Mouse (Mus musculus) heart, adult 9 months (tissue): ENCODE results near the gene Duxbl2.
"Not testable (repeated sequence)": the region's sequence is repeated elsewhere in the genome, so short reads cannot be mapped to it uniquely, and the experiment has no call there.

Experiments used
- DNase-seq, 2 experiments: peaks; one replicate each; pipeline ENCODE4 v3.0.0; 2022; ENCODE audit warnings: low spot score in 2 of 2

Gene Duxbl2

GRCm38 (mm10) chr14:26118150-26118549 lies at the start of gene Duxbl2:
TSS of gene Duxbl2 (plus strand) at chr14:26118349.
- not testable (repeated sequence) for DNase-seq

DNA sequence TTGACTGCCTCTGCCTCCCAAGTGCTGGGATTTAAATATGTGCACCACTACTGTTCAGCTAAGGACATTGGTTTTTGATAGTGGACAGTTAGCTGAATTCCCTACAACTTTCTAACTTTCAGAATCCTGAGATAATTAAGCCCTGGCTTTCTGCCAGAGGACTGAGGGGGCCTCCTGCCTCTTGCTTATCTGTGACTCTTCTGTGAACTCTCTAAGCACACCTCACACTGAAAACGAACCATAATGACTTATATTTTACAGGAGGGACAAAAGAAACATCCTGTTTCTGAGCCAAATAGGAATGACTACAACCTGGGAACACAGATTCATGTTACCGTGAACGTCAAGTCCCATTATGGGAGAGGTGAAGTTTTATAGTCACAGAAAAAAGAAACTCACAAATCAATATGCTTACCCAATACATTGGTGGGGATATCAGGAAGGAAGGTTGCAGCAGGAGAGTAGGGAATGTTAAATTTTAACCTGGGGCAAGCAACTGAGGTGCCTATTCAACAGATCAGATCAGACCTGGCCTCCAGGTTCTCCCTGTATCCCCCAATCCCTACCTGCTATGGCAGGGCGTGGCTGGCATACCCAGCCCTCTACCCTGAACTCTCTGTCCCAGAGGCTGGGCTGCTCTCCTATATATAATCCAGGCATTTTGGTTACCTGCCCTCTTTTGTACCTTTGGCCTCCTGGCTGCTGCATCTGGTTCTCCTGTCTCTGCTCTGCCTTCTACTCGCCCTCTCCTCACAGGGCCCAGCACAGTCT lies 41.3 kb upstream of the Duxbl2 start:
- not testable (repeated sequence) for DNase-seq

DNA sequence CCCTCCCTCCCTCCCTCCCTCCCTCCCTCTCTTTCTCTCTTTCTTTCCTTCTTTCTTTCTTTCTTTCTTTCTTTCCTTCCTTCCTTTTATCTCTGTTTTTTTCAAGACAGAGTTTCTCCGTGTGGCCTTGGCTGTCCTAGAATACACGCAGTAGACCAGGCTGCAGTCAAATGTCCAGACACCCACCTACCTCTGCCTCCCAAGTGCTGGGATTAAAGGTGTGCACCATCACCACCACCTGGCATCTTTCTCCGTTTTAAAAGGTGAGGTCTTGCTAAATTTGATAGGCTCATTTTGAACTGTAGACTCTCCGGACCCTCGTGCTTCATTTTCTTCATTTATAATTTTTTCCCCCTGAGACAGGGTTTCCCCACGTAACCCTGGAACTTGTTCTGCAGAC lies 36.9 kb upstream of the Duxbl2 start, which contains the start of gene Cphx2:
Cphx2 (plus strand) TSS at position 301 of the 400 bp plus-strand sequence.
- DNase-seq: not testable (repeated sequence)

- DNase-seq: not testable (repeated sequence)
Measured at GRCm38 (mm10) chr14:26081997-26082396, 36.2 kb upstream of the Duxbl2 start, which contains the start of gene Cphx3. TSS of gene Cphx3 (plus strand) at chr14:26082297.

DNA sequence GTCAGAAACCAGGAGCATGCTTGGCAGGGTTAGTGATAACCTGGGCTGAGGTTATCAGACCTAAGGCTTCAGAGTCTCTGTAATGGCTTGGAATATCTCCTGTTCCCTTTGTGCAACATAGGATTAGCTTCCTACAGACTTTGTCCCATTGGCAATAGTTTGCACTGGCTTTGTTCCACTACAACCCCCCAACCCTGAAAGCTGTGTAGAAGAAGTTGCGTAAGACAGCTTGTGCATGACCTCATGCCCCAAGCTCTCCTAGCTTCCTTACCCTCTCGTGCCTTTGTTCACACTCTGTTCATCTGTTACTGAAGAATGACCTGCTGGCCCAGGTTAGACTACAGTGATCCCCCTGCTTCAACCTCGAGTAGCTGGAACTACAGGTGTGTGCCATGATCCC lies 20.5 kb upstream of the Duxbl2 start:
- DNase-seq: not testable (repeated sequence)

GRCm38 (mm10) chr14:26118550-26119000 lies 426 bp downstream of the Duxbl2 start:
- DNase-seq: not testable (repeated sequence)

GRCm38 (mm10) chr14:26119095-26119494 lies 946 bp downstream of the Duxbl2 start:
- DNase-seq: not testable (repeated sequence)

DNA sequence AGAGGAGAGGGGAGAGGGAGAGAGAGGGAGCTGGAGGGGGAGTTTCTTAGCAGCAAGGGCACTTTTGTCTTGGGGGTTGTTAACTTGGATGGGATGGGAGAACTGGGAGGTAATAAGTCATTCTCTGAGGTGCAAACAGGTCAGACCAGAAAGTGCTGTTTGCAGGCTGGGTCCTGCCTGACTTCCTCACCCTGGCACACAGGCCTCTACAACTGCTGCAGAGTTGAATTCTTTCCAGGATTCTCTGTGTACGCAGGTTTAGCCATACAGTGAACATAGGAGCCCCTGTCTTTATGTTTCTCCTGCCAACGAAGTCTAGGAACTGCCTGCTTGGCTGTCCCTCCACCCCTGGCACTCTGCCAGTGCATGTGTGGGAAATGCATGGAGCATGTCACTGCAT lies 28.9 kb downstream of the Duxbl2 start:
- DNase-seq: not testable (repeated sequence)

DNA sequence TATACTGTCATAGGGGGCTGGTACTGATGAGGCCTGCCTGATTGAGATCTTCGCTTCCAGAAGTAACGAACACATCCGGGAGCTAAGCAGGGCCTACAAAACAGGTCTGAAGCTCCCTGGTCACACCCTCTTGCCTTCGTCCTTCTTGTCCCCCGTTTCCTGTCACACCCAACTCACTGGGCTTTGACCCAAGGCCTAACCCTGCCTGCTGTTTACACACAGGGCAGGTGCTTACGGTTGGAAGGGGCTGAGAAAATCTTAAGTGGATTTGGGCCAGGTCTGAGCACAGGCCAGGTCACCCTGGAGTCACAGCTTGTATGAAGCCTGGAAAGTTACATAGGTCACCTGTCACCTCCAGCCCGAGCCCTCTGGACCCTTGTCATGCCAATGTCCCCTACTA lies 37.9 kb downstream of the Duxbl2 start:
- DNase-seq: not testable (repeated sequence)

- not testable (repeated sequence) for DNase-seq
Measured at GRCm38 (mm10) chr14:26161156-26161555, 43.0 kb downstream of the Duxbl2 start.

- not testable (repeated sequence) for DNase-seq
Measured at GRCm38 (mm10) chr14:26162423-26162822, 44.3 kb downstream of the Duxbl2 start.

GRCm38 (mm10) chr14:26165266-26165665 lies 47.1 kb downstream of the Duxbl2 start:
- not testable (repeated sequence) for DNase-seq

DNA sequence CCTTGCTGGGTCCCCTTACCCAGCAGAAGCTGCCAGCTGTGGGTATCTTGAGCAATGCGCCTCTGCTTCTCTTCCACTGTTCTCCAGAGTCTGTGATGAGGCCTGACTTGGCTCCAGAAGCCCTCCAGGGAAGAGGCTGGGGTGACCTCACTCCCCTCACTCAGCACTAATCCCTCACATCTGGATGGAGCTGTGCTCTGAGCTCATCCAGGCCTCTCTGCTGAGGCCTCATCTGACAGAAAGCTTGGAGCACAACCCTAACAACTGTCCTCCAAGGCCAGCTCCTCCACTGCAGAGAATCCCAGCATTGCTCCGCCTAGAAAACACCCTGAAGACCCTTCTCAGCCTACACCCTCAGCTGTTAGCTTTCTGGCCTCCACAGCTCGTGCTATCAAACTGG lies 55.8 kb downstream of the Duxbl2 start:
- not testable (repeated sequence) for DNase-seq

DNA sequence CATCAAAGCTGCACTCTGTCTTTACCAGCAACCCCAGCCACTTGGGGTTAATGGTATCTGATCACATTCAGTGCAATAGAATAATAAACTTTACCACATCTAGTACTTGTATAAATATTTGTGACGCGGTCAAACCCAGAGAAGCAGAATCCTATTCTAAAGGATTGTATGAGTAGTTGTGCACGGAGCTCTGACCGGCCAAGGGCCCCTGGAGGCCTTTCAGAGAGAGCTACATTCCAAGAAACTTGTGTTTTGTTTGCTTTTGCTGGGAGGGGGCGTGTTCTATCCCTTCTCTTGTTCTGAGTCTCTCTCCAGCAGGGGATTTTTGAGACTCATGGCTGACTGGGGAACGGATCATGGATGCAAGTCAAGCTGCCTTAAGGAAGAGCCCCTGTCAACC lies 56.9 kb downstream of the Duxbl2 start:
- DNase-seq: not testable (repeated sequence)
